Mouse (Mus musculus): ENCODE data around the gene Calhm1.
A peak's percentile ranks its signal among the peaks of the same experiment; 100 is the strongest.
"Not testable (repeated sequence)": the region's sequence is repeated elsewhere in the genome, so short reads cannot be mapped to it uniquely, and the experiment has no call there.

Calhm1 gene

GRCm38 (mm10) chr19:47153767-47154166 lies 9.7 kb upstream of the Calhm1 start:
- no peak for DNase-seq (ENCODE audit: extremely low spot score, low spot score)

GRCm38 (mm10) chr19:47152062-47152369 lies 8.0 kb upstream of the Calhm1 start:
- no peak for DNase-seq (ENCODE audit: extremely low spot score, low spot score)

GRCm38 (mm10) chr19:47151332-47152061 lies 7.4 kb upstream of the Calhm1 start:
- DNase-seq (ENCODE audit: extremely low spot score, low spot score), result peak; percentile 26

- no peak for DNase-seq (ENCODE audit: extremely low spot score, low spot score)
These were observed 5.8 kb upstream of the Calhm1 start for GRCm38 (mm10) chr19:47149854-47150253.

GRCm38 (mm10) chr19:47148267-47148847 lies 4.3 kb upstream of the Calhm1 start:
- no peak for DNase-seq (ENCODE audit: extremely low spot score, low spot score)

GRCm38 (mm10) chr19:47142438-47142837 lies 1.6 kb downstream of the Calhm1 start:
- DNase-seq (ENCODE audit: extremely low spot score, low spot score), result no peak

GRCm38 (mm10) chr19:47139611-47140010 lies 4.4 kb downstream of the Calhm1 start:
- DNase-seq (ENCODE audit: extremely low spot score, low spot score), result not testable (repeated sequence)

- peak; percentile 50 for DNase-seq (ENCODE audit: extremely low spot score, low spot score)
These were observed 6.2 kb downstream of the Calhm1 start, which contains the start of gene Calhm2 for GRCm38 (mm10) chr19:47137771-47138421. Gene Calhm2, minus strand, starts transcription at chr19:47138294.

GRCm38 (mm10) chr19:47137051-47137581 lies 6.9 kb downstream of the Calhm1 start:
- peak; percentile 21 for DNase-seq (ENCODE audit: extremely low spot score, low spot score)

- DNase-seq (ENCODE audit: extremely low spot score, low spot score), result no peak
These were observed 7.9 kb downstream of the Calhm1 start for GRCm38 (mm10) chr19:47136170-47136569.

GRCm38 (mm10) chr19:47135568-47135967 lies 8.5 kb downstream of the Calhm1 start:
- no peak for DNase-seq (ENCODE audit: extremely low spot score, low spot score)

GRCm38 (mm10) chr19:47133161-47133560 lies 10.9 kb downstream of the Calhm1 start:
- no peak for DNase-seq (ENCODE audit: extremely low spot score, low spot score)

- DNase-seq (ENCODE audit: extremely low spot score, low spot score), result no peak
These were observed 13.4 kb downstream of the Calhm1 start for GRCm38 (mm10) chr19:47130551-47131125.

GRCm38 (mm10) chr19:47128835-47129234 lies 15.2 kb downstream of the Calhm1 start:
- DNase-seq (ENCODE audit: extremely low spot score, low spot score), result no peak

GRCm38 (mm10) chr19:47128164-47128563 lies 15.9 kb downstream of the Calhm1 start:
- DNase-seq (ENCODE audit: extremely low spot score, low spot score), result no peak

- peak; percentile 41 for DNase-seq (ENCODE audit: extremely low spot score, low spot score)
These were observed 21.3 kb downstream of the Calhm1 start for GRCm38 (mm10) chr19:47122802-47123201.

GRCm38 (mm10) chr19:47121054-47121453 lies 23.0 kb downstream of the Calhm1 start:
- DNase-seq (ENCODE audit: extremely low spot score, low spot score), result peak; percentile 21

GRCm38 (mm10) chr19:47118634-47119033 lies 25.4 kb downstream of the Calhm1 start:
- no peak for DNase-seq (ENCODE audit: extremely low spot score, low spot score)

- no peak for DNase-seq (ENCODE audit: extremely low spot score, low spot score)
These were observed 39.3 kb downstream of the Calhm1 start for GRCm38 (mm10) chr19:47104641-47105271.

GRCm38 (mm10) chr19:47101080-47101479 lies 43.0 kb downstream of the Calhm1 start:
- DNase-seq (ENCODE audit: extremely low spot score, low spot score), result no peak
